Mouse (Mus musculus) forebrain, embryonic 15.5 days (tissue): ENCODE measurements around the gene Ric3. TPM values are rescaled to one million over a fixed set of nuclear protein-coding genes. Genes with fewer than 3 reads are reported as not detected.

Experiments
- ATAC-seq: fragments of 200-750 bp; cut with Nextera tagmentation; replicated peaks from 2 replicates; pipeline ENCODE4 v1.8.0; 2017; ENCODE audit warnings: mild to moderate bottlenecking, moderate TSS enrichment, moderate library complexity
- H3K27ac ChIP-seq: fragments of 300-500 bp; sonication (generic); replicated peaks from 2 replicates; pipeline ENCODE4 v1.5.1; 2015; ENCODE audit warnings: mild to moderate bottlenecking, inconsistent platforms
- H3K27me3 ChIP-seq: fragments of 300-500 bp; sonication (generic); 2 replicates; pipeline ENCODE4 v1.6.1; 2015; ENCODE audit warnings: inconsistent platforms
- H3K36me3 ChIP-seq: fragments of 300-500 bp; sonication (generic); 2 replicates; pipeline ENCODE4 v1.6.1; 2015; ENCODE audit warnings: mild to moderate bottlenecking, inconsistent platforms
- H3K4me1 ChIP-seq: fragments of 300-500 bp; sonication (generic); 2 replicates; pipeline ENCODE4 v1.6.1; 2015; ENCODE audit warnings: inconsistent platforms
- H3K4me2 ChIP-seq: fragments of 300-500 bp; sonication (generic); replicated peaks from 2 replicates; pipeline ENCODE4 v1.6.1; 2015; ENCODE audit warnings: mild to moderate bottlenecking, inconsistent platforms
- H3K4me3 ChIP-seq: fragments of 300-500 bp; sonication (generic); 2 replicates; pipeline ENCODE4 v1.5.1; 2015; ENCODE audit warnings: mild to moderate bottlenecking, inconsistent platforms
- H3K9ac ChIP-seq: fragments of 300-500 bp; sonication (generic); replicated peaks from 2 replicates; pipeline ENCODE4 v1.6.1; 2015; ENCODE audit warnings: mild to moderate bottlenecking, inconsistent platforms
- H3K9me3 ChIP-seq: fragments of 300-500 bp; sonication (generic); 2 replicates; pipeline ENCODE4 v1.6.1; 2016; ENCODE audit warnings: inconsistent platforms
- WGBS: fragments of 180-500 bp; shearing (Covaris S2); methylation state at CpG from one replicate; pipeline ENCODE4 v1.1.7; 2015; ENCODE audit warnings: mixed read lengths; 5-methylcytosine and 5-hydroxymethylcytosine counted together
- polyA plus RNA-seq: library from polyadenylated mRNA; unstranded; fragments of >200 nt; fragmentation: Nextera tagmentation; extraction: Ambion mirVana; gene quantifications from 2 replicates; pipeline ENCODE4 v1.2.1, GENCODE M21; 2015

The Ric3 gene
- polyA plus RNA-seq, 1 experiment from 2014 or later = 30.4 TPM

DNA sequence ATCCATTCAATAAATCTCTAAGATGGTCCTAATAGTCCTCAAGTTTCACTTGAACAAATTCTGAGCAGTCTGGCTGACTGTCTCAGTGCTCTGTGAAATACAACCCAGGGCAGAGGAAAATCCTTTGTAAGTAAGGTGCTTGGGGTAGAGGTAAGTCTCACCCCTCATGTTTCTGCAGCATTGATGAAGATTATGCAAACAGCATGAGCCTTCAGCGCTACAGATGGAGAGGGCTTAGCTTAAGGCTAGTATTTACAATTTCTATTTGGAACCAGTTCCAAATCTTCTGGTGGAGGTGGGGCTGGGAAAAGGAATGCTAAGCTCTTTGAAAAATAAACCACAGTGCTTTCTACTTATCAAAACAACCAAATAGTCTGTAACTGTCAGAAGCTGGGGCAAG lies 44.1 kb downstream of the Ric3 start:
- Histone ChIP-seq H3K9ac (no peak overlapping the region), H3K4me3 (no peak overlapping the region), H3K4me2 (no peak overlapping the region), H3K4me1 (peaks cover 16% of the 10 kb centered on the region), H3K27me3 (no peaks in the 10 kb centered on the region), H3K36me3 (peaks cover 17% of the 10 kb centered on the region), H3K9me3 (no peaks in the 10 kb centered on the region), H3K27ac (peak overlapping the region; percentile 82)
- peak; percentile 84 for ATAC-seq
- WGBS = 34% methylated on average over 1 of the region's 1 CpGs

DNA sequence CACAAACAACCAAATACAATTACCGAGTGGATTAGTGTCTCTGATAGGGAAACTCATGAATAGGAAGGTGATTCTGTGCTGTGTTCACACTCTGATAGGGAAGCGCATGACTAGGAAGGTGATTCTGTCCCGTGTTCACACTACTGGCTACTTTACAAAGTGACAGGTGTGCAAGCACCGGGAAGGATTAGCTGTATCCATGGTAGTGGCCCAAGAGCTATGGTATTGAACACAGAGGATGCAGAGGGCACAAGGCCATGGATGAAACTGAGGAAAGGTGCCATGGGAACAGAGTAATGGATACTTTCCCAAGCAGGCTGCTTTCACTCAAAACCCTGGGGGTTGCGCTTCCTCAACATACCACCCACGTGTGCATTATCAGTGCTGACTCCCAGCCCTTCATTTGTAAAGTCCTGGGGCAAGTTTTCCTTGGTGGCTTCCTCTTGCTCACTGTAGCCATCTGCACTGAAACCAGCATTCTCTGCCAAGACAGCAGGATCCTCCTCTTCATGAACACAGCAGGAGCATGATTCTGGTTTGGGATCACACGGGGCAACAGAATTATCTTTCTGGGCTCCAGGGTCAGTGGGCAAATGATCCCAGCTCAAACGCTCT lies 44.9 kb downstream of the Ric3 start:
- Histone ChIP-seq H3K4me1 (peaks cover 16% of the 10 kb centered on the region), H3K4me3 (no peak overlapping the region), H3K9ac (no peak overlapping the region), H3K4me2 (no peak overlapping the region), H3K27me3 (no peaks in the 10 kb centered on the region), H3K27ac (peak overlapping the region; percentile 82), H3K36me3 (peaks cover 17% of the 10 kb centered on the region), H3K9me3 (no peaks in the 10 kb centered on the region)
- ATAC-seq = no peak
- WGBS = 77% methylated on average over 8 of the region's 8 CpGs

DNA sequence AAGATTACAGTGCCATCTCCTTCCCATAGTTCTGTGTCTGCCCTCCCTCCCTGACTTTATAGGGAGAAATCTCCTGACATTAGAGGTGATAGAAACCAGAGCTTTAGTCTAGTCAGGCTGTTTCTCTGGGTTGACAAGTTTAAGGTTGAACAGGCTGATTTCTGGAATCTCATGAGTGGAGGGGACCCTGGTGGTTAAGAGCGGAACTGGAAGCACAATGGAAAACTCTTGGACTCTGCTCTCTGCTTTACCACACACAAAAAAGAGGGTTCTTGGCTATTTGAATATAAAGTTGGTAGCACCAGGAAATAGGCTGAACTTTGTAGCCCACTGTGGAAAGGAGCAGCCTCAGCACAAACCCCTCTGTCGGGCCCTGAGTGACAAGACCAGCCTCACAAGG lies 51.1 kb downstream of the Ric3 start:
- Histone ChIP-seq H3K27me3 (no peaks in the 10 kb centered on the region), H3K4me2 (no peak overlapping the region), H3K4me1 (no peaks in the 10 kb centered on the region), H3K36me3 (peaks cover 40% of the 10 kb centered on the region; the same call in 1 of the 2 replicates), H3K27ac (no peak overlapping the region), H3K9me3 (no peaks in the 10 kb centered on the region), H3K9ac (no peak overlapping the region), H3K4me3 (no peak overlapping the region)
- no peak for ATAC-seq
- WGBS = 84% methylated on average over 2 of the region's 2 CpGs

DNA sequence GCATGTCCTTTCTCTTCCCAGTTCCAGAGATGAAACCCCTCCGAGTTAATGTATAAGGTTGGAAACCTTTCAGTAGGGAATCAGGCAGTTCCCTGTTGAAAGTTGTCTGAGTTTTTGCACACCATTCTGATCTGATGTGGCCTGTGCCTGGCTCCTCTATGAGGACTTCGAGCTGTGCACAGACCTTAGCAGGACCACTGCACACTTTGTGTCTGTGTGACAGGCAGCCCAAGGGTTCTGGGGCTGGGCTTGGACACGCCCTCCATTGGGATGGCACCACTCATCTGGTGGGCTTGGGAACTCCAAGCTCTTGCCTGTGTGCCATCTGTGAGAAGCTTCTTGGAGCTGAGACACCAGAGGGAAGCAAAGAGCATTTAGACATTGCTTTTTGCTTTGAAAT lies 51.8 kb downstream of the Ric3 start:
- Histone ChIP-seq H3K27ac (no peak overlapping the region), H3K9me3 (no peaks in the 10 kb centered on the region), H3K4me3 (no peak overlapping the region), H3K4me2 (no peak overlapping the region), H3K9ac (no peak overlapping the region), H3K4me1 (no peaks in the 10 kb centered on the region), H3K36me3 (peaks cover 47% of the 10 kb centered on the region; the same call in 1 of the 2 replicates), H3K27me3 (no peaks in the 10 kb centered on the region)
- 96% methylated on average over 3 of the region's 3 CpGs for WGBS
- ATAC-seq = no peak

DNA sequence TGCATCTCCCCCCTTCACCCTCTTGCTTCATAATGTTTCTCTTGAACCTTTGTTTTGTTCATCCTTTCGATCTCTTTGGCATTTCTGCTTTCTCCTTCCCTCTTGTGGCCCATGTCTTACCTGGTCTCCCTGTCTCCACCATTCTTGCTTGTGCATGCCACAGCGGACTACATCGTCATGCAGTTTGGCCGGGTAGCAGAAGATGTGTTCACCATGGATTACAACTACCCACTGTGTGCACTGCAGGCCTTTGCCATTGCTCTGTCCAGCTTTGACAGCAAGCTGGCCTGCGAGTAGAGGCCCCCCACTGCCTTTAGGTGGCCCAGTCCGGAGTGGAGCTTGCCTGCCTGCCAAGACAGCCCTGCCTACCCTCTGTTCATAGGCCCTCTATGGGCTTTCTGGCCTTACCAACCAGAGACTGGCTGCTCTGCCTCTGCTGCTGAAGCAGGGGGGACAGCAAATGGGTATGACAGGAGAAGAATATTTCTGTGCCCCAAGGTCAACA lies 53.1 kb downstream of the Ric3 start:
- Histone ChIP-seq H3K4me2 (no peak overlapping the region), H3K36me3 (peaks cover 51% of the 10 kb centered on the region), H3K27ac (no peak overlapping the region), H3K9me3 (no peaks in the 10 kb centered on the region), H3K27me3 (no peaks in the 10 kb centered on the region), H3K4me1 (no peaks in the 10 kb centered on the region), H3K9ac (no peak overlapping the region), H3K4me3 (no peak overlapping the region)
- 90% methylated on average over 6 of the region's 6 CpGs for WGBS
- ATAC-seq = no peak

DNA sequence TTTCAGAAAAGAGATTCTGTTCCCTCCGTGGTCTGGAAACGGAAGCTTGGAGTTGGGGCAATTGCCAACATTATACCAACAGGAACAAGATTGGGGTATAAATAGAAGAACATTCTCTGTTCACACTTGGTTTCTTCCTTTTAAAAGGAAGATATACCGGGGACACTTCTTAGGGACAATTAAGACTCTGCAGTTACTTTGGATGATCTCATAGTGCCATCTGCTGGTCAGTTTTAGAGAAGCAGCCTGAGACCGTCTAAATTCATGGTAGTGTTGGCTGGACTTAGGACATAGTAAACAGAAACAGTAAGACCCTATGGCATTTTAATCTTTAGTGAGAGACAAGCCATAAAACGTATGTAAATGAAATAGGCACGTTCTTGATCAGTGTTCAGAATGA lies 54.9 kb downstream of the Ric3 start:
- Histone ChIP-seq H3K36me3 (peaks cover 43% of the 10 kb centered on the region), H3K27me3 (no peaks in the 10 kb centered on the region), H3K9me3 (no peaks in the 10 kb centered on the region), H3K4me3 (no peak overlapping the region), H3K9ac (no peak overlapping the region), H3K27ac (no peak overlapping the region), H3K4me1 (no peaks in the 10 kb centered on the region), H3K4me2 (no peak overlapping the region)
- peak; percentile 39; the same call in 1 of the 2 replicates for ATAC-seq
- 29% methylated on average over 6 of the region's 6 CpGs for WGBS

DNA sequence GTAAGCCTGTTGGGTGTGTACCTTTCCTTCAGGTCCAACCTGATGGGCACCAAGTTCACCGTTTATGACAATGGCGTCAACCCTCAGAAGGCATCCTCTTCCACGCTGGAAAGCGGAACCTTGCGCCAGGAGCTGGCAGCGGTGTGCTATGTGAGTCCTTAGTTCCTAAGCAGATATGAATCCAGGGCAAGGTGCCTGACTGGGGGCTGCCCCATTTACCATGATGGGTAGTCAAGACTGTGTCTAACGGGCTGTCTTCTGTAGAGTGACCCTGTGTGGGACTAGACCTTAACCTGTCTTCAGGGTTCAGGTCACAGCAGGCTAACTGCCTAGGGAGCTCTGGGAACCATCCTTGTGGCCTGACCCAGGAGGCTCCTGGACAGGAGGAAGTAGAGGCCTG lies 55.4 kb downstream of the Ric3 start:
- H3K9ac ChIP-seq = no peak overlapping the region
- no peak overlapping the region for H3K27ac ChIP-seq
- no peaks in the 10 kb centered on the region for H3K4me1 ChIP-seq
- H3K9me3 ChIP-seq = no peaks in the 10 kb centered on the region
- H3K27me3 ChIP-seq = no peaks in the 10 kb centered on the region
- peaks cover 46% of the 10 kb centered on the region for H3K36me3 ChIP-seq
- H3K4me3 ChIP-seq = no peak overlapping the region
- no peak; the same call in 1 of the 2 replicates for ATAC-seq
- H3K4me2 ChIP-seq = no peak overlapping the region
- WGBS = 97% methylated on average over 7 of the region's 7 CpGs

DNA sequence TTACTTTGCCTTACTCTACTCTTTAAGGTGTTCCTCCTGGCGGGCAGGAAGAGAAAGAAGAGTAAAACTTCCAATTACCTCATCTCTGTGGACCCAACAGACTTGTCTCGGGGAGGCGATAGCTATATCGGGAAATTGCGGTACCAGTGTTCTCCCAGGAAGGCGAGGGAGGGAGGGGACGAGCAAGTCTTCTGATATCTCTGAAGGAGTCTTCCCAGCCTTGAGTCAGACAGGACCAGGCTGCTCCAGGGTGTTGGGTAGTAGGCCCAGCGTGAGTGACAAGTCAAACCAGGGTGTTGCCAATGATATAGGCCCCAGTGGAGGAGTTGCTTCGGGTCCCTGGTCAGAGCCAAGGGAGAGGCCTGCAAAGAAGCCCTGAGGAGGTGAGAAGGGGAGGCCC lies 56.2 kb downstream of the Ric3 start:
- WGBS = 95% methylated on average over 9 of the region's 9 CpGs

DNA sequence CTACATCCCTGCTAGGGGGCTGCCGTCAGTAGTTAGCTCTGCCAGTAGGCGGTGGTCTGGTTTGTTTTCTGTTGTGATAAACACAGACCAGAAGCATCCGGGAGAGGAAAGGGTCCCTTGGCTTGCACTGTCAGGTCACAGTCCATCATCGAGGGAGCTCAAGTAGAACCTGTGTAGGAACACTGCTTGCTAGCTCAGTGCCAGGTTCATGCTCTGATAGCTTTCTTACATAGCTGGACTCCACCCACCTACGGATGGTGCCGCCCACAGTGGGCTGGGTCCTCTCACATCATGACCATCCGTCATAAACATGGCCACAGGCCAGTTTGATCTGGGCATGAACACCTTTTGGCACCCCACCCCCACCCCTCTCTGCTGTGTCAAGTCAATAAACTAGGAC lies 57.4 kb downstream of the Ric3 start:
- no peaks in the 10 kb centered on the region for H3K27me3 ChIP-seq
- no peak overlapping the region for H3K27ac ChIP-seq
- no peak overlapping the region for H3K4me2 ChIP-seq
- H3K4me3 ChIP-seq = no peak overlapping the region
- H3K4me1 ChIP-seq = no peaks in the 10 kb centered on the region
- no peak overlapping the region for H3K9ac ChIP-seq
- no peak for ATAC-seq
- WGBS = 91% methylated on average over 7 of the region's 7 CpGs
- no peaks in the 10 kb centered on the region for H3K9me3 ChIP-seq
- H3K36me3 ChIP-seq = peaks cover 47% of the 10 kb centered on the region

More for the DNA sequence above, 56.2 kb downstream of the Ric3 start:
- Histone ChIP-seq H3K4me2 (no peak overlapping the region), H3K36me3 (peaks cover 50% of the 10 kb centered on the region), H3K9ac (no peak overlapping the region), H3K27me3 (no peaks in the 10 kb centered on the region), H3K4me3 (no peak overlapping the region), H3K4me1 (no peaks in the 10 kb centered on the region), H3K9me3 (no peaks in the 10 kb centered on the region), H3K27ac (no peak overlapping the region)
- ATAC-seq = no peak

DNA sequence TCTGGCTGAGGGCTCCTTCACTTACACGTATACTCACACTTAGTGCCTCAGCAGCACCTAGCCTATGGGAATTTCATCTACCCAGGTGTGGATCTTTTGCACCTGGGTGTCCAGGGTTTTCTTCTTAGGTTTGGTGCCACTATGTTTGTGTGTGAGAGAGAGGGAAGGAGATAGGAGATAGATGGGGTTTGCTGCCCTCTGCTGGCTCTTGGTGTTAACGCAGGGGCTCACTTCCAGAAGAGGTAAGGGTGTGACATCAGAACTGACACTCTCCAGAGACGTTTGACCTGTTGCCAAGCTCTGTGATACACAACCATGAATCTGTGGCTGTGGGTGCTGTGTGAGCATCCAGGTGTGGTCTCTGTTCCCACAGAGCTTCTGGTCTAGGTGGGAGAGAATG lies 61.7 kb downstream of the Ric3 start:
- Histone ChIP-seq H3K4me3 (no peak overlapping the region), H3K27me3 (no peaks in the 10 kb centered on the region), H3K9me3 (no peaks in the 10 kb centered on the region), H3K9ac (no peak overlapping the region), H3K4me2 (no peak overlapping the region), H3K27ac (no peak overlapping the region), H3K4me1 (peaks cover 6% of the 10 kb centered on the region), H3K36me3 (peaks cover 17% of the 10 kb centered on the region)
- 20% methylated on average over 3 of the region's 3 CpGs for WGBS
- peak; percentile 31; the same call in 1 of the 2 replicates for ATAC-seq

DNA sequence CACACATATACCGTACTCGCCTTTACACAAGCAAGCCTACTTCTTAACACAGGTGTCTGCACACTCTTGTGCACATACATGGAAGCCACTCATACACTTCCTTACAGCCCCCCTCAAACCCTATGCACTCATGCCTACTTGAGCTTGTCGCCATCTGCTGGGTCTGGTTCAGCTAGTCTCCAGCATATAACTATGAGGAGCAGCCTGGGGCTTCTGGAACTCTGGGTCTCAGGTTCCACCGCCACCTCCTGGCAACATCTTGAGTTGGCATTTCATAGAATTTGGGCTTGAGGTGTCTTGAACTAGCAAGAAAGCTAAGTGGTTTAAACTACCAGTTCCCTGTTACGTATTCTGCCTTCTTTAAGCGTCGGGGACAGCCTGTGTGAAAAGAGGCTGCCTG lies 63.9 kb downstream of the Ric3 start:
- Histone ChIP-seq H3K9me3 (no peaks in the 10 kb centered on the region), H3K9ac (no peak overlapping the region), H3K27ac (no peak overlapping the region), H3K4me2 (no peak overlapping the region), H3K4me3 (no peak overlapping the region), H3K36me3 (peaks cover 7% of the 10 kb centered on the region), H3K27me3 (no peaks in the 10 kb centered on the region), H3K4me1 (peaks cover 13% of the 10 kb centered on the region)
- WGBS = 91% methylated on average over 7 of the region's 7 CpGs
- no peak for ATAC-seq

DNA sequence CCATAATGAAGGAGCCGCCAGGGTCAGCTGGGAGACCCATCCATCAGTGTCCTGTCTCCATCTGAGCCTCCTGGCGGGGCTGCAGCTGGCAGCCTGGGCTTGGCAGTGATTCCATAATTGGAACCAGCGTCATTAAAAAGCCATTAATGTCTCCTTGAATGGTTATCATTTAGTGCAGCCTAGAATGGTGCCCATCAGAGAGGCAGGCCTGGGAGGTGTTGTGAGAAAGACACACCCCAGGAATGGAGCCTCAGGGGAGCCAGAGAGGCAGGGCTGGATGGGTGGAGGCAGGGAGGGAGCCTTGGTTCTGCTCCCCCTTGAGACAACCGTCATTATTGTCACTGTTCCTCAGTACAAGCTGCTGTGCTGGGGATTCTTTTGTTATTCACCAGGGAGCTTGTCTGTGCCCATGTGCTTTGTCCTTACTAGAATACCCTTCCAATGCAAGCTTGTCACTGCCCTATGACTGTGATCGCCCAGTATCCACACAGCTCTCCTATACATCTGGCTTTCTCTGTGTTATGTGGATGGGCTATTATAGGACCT lies 66.7 kb downstream of the Ric3 start:
- Histone ChIP-seq H3K27me3 (no peaks in the 10 kb centered on the region), H3K27ac (peak overlapping the region; percentile 70), H3K4me3 (no peak overlapping the region), H3K4me2 (no peak overlapping the region), H3K9me3 (no peaks in the 10 kb centered on the region), H3K9ac (no peak overlapping the region; the same call in none of the 2 replicates), H3K36me3 (no peaks in the 10 kb centered on the region; the same call in 1 of the 2 replicates), H3K4me1 (peaks cover 41% of the 10 kb centered on the region)
- WGBS = 27% methylated on average over 5 of the region's 5 CpGs
- peak; percentile 21 for ATAC-seq

DNA sequence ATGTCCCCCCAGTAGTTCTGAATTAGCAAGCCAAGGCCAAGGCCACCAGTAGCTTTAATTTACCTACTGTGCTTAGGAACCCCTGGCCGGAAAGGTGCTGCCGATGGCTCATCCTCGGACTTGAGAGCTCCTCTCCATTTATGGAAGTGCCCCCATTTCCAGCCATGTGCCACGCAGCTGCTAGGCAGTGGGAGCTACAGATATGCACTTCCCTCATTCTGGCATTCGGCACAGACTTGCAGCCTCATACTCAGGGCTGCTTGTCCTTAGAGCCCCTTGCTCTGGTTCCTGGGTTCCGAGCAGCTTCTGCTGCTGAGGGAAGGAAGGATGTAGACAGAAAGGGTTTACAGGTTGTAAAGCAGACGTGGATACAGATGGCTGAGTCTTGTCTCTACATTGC lies 68.3 kb downstream of the Ric3 start:
- H3K9ac ChIP-seq = no peak overlapping the region
- H3K4me2 ChIP-seq = no peak overlapping the region
- H3K27me3 ChIP-seq = no peaks in the 10 kb centered on the region
- H3K27ac ChIP-seq = no peak overlapping the region
- H3K4me1 ChIP-seq = peaks cover 50% of the 10 kb centered on the region
- ATAC-seq = no peak
- no peaks in the 10 kb centered on the region for H3K36me3 ChIP-seq
- no peak overlapping the region for H3K4me3 ChIP-seq
- WGBS = 83% methylated on average over 7 of the region's 7 CpGs
- H3K9me3 ChIP-seq = no peaks in the 10 kb centered on the region
